Mouse (Mus musculus) forebrain, embryonic 11.5 days (tissue): ENCODE data around the gene Tada2a. TPM values are rescaled to one million over a fixed set of nuclear protein-coding genes. Genes with fewer than 3 reads are reported as not detected.

ENCODE experiments used
- ATAC-seq: fragments of 200-750 bp; cut with Nextera tagmentation; replicated peaks from 2 replicates; pipeline ENCODE4 v1.8.0; 2017; ENCODE audit warnings: moderate TSS enrichment; ENCODE audit not compliant: low FRiP score
- DNase-seq: peaks from one replicate; pipeline ENCODE4 v3.0.0-alpha.2; 2017; ENCODE audit warnings: low spot score
- H3K27ac ChIP-seq: fragments of 300-500 bp; sonication (generic); 2 replicates; pipeline ENCODE4 v1.5.1; 2014; ENCODE audit warnings: low read depth, low read length
- H3K27me3 ChIP-seq: fragments of 300-500 bp; sonication (generic); 2 replicates; pipeline ENCODE4 v1.6.1; 2014; ENCODE audit warnings: mild to moderate bottlenecking, low read length, mixed read lengths; ENCODE audit not compliant: control insufficient read depth, insufficient read depth
- H3K36me3 ChIP-seq: fragments of 300-500 bp; sonication (generic); 2 replicates; pipeline ENCODE4 v1.6.1; 2014; ENCODE audit warnings: mild to moderate bottlenecking, low read length, moderate library complexity, mixed read lengths; ENCODE audit not compliant: control insufficient read depth, insufficient read depth
- H3K4me1 ChIP-seq: fragments of 300-500 bp; sonication (generic); replicated peaks from 2 replicates; pipeline ENCODE4 v1.6.1; 2014; ENCODE audit warnings: low read length, mixed read lengths; ENCODE audit not compliant: control insufficient read depth, insufficient read depth
- H3K4me2 ChIP-seq: fragments of 300-500 bp; sonication (generic); 2 replicates; pipeline ENCODE4 v1.6.1; 2014; ENCODE audit warnings: low read depth, mild to moderate bottlenecking, low read length, moderate library complexity, mixed read lengths; ENCODE audit not compliant: severe bottlenecking
- H3K4me3 ChIP-seq: fragments of 300-500 bp; sonication (generic); 2 replicates; pipeline ENCODE4 v1.5.1; 2014; ENCODE audit warnings: low read depth, low read length
- H3K9ac ChIP-seq: fragments of 300-500 bp; sonication (generic); 2 replicates; pipeline ENCODE4 v1.6.1; 2014; ENCODE audit warnings: low read length
- H3K9me3 ChIP-seq: fragments of 300-500 bp; sonication (generic); 2 replicates; pipeline ENCODE4 v1.6.1; 2016; ENCODE audit warnings: low read length, mixed read lengths; ENCODE audit not compliant: control insufficient read depth
- WGBS: fragments of 180-500 bp; shearing (Covaris S2); extraction: QIAGEN DNeasy Blood & Tissue Kit; methylation state at CpG from one replicate; pipeline ENCODE4 v1.1.7; 2014; 5-methylcytosine and 5-hydroxymethylcytosine counted together
- polyA plus RNA-seq: library from polyadenylated mRNA; unstranded; fragments of >200 nt; fragmentation: Nextera tagmentation; extraction: Ambion mirVana; gene quantifications from 2 replicates; pipeline ENCODE4 v1.2.1, GENCODE M21; 2014

Tada2a gene
- polyA plus RNA-seq, 1 experiment from 2014 or later = 41.7 TPM

GRCm38 (mm10) chr11:84048411-84048810, 81.0 kb downstream of the Tada2a start:
- no peaks in the 10 kb centered on the region for H3K9me3 ChIP-seq
- DNase-seq (no peak), ATAC-seq (no peak)
- H3K27ac ChIP-seq = no peak overlapping the region
- H3K4me2 ChIP-seq = no peak overlapping the region
- H3K27me3 ChIP-seq = no peaks in the 10 kb centered on the region
- H3K4me3 ChIP-seq = no peak overlapping the region
- H3K9ac ChIP-seq = no peak overlapping the region
- H3K4me1 ChIP-seq = peaks cover 11% of the 10 kb centered on the region
- no peaks in the 10 kb centered on the region for H3K36me3 ChIP-seq
- 79% methylated on average over 10 of the region's 10 CpGs for WGBS

GRCm38 (mm10) chr11:84047270-84047669, 82.1 kb downstream of the Tada2a start:
- Histone ChIP-seq H3K4me2 (no peak overlapping the region), H3K9me3 (no peaks in the 10 kb centered on the region), H3K36me3 (no peaks in the 10 kb centered on the region), H3K4me1 (peaks cover 19% of the 10 kb centered on the region), H3K27me3 (no peaks in the 10 kb centered on the region), H3K9ac (no peak overlapping the region), H3K4me3 (no peak overlapping the region), H3K27ac (no peak overlapping the region)
- WGBS = 70% methylated on average over 4 of the region's 4 CpGs
- DNase-seq (no peak), ATAC-seq (no peak)

GRCm38 (mm10) chr11:84044988-84045387, 84.4 kb downstream of the Tada2a start:
- ATAC-seq (no peak), DNase-seq (no peak)
- no peak overlapping the region for H3K9ac ChIP-seq
- no peaks in the 10 kb centered on the region; the same call in 1 of the 2 replicates for H3K36me3 ChIP-seq
- H3K4me2 ChIP-seq = no peak overlapping the region
- H3K27me3 ChIP-seq = no peaks in the 10 kb centered on the region
- no peak overlapping the region for H3K27ac ChIP-seq
- peaks cover 23% of the 10 kb centered on the region for H3K4me1 ChIP-seq
- no peaks in the 10 kb centered on the region for H3K9me3 ChIP-seq
- WGBS = 33% methylated on average over 1 of the region's 1 CpGs
- H3K4me3 ChIP-seq = no peak overlapping the region

DNA sequence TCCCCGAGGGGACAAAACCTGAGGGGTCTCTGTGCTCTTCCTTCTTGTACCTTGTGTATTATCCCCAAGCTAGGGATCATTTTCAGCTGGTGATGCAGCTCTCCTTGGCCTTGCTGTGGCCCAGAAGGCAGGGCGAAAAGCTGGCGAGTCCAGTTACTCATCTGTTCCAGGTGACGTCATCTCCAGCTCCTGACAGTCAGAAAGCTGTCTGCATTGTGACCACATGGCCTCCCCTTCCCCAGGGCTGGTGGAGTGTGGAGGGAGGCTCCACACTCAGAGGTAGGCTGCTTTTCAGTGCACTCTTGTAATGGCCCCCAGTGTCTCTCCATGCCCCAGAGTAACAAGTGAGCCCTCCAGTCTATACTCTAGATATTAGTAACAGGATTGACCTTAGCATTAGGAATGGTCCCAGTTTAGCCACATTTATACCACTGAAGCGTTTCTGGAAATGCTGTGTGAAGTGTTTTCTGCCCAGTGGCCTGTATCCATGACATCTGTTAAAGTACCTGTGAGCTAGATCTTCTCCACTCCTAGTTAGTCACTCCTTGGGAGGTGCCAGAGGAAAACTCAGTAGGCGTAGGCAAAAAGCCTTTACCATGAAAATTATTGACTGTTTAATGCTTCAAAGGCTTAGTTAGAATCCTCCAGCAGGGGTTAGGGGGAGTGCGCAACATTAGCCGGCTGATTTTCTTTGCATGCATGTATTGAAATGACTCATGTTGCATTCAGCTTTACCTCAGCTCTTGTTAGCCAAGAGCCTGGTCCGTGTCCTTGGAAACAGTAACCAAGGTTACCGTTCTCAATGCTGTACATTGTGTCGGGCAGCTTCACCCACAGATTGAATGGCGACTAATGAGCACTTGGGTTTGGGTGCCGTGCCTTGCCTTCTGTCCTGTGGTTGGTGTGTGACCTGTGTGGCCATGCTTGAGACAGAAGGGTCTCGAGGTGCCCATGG, 86.3 kb downstream of the Tada2a start:
- Histone ChIP-seq H3K4me3 (no peak overlapping the region), H3K27ac (peak overlapping the region; percentile 74), H3K4me2 (peak overlapping the region; percentile 22; the same call in 1 of the 2 replicates), H3K9me3 (no peaks in the 10 kb centered on the region), H3K27me3 (no peaks in the 10 kb centered on the region), H3K4me1 (peaks cover 29% of the 10 kb centered on the region), H3K9ac (0 out of 2 replicates have a peak overlapping the region, but pooled peaks have one; percentile 25), H3K36me3 (no peaks in the 10 kb centered on the region; the same call in 1 of the 2 replicates)
- peak; percentile 97 for ATAC-seq
- peak; percentile 84 for DNase-seq
- 22% methylated on average over 14 of the region's 14 CpGs for WGBS

- H3K4me3 ChIP-seq = no peak overlapping the region
- H3K27me3 ChIP-seq = no peaks in the 10 kb centered on the region
- H3K9ac ChIP-seq = no peak overlapping the region
- no peak overlapping the region for H3K27ac ChIP-seq
- no peak for DNase-seq
- H3K4me1 ChIP-seq = peaks cover 27% of the 10 kb centered on the region
- 77% methylated on average over 6 of the region's 6 CpGs for WGBS
- ATAC-seq = no peak
- no peaks in the 10 kb centered on the region; the same call in 1 of the 2 replicates for H3K36me3 ChIP-seq
- H3K9me3 ChIP-seq = no peaks in the 10 kb centered on the region
- no peak overlapping the region for H3K4me2 ChIP-seq
Observed at GRCm38 (mm10) chr11:84040621-84041020, 88.8 kb downstream of the Tada2a start.

GRCm38 (mm10) chr11:84033671-84034070, 95.7 kb downstream of the Tada2a start:
- ATAC-seq = no peak
- 88% methylated on average over 5 of the region's 5 CpGs for WGBS

DNA sequence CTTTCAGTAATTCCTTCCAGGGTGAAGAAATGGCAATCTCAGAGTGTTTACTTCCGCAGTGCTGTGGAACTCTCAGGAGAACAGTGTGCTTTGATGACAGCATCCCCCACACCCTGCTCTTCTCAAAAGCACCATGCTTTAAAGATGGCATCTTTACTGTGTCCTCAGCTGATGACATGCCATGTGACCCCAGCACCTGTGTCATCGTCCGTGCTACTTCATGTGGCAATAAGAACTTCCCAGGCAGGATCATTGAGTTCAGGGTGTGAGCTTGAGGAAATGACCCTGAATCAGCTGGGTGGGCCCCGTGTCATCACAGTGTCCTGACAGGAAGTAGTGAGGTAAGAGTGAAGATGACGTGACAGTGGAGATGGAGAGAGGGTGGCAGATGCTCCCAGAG, 96.8 kb downstream of the Tada2a start:
- Histone ChIP-seq H3K9ac (no peak overlapping the region), H3K4me2 (no peak overlapping the region), H3K9me3 (no peaks in the 10 kb centered on the region), H3K4me3 (no peak overlapping the region), H3K27me3 (no peaks in the 10 kb centered on the region), H3K4me1 (no peaks in the 10 kb centered on the region), H3K36me3 (no peaks in the 10 kb centered on the region; the same call in 1 of the 2 replicates), H3K27ac (no peak overlapping the region)
- WGBS = 91% methylated on average over 5 of the region's 5 CpGs
- no peak for DNase-seq
- ATAC-seq = no peak

More at GRCm38 (mm10) chr11:84033671-84034070, 95.7 kb downstream of the Tada2a start:
- H3K27me3 ChIP-seq = no peaks in the 10 kb centered on the region
- no peak overlapping the region for H3K4me3 ChIP-seq
- no peak overlapping the region for H3K9ac ChIP-seq
- no peaks in the 10 kb centered on the region for H3K9me3 ChIP-seq
- no peaks in the 10 kb centered on the region; the same call in 1 of the 2 replicates for H3K36me3 ChIP-seq
- DNase-seq = no peak
- no peaks in the 10 kb centered on the region for H3K4me1 ChIP-seq
- H3K27ac ChIP-seq = no peak overlapping the region
- H3K4me2 ChIP-seq = no peak overlapping the region

DNA sequence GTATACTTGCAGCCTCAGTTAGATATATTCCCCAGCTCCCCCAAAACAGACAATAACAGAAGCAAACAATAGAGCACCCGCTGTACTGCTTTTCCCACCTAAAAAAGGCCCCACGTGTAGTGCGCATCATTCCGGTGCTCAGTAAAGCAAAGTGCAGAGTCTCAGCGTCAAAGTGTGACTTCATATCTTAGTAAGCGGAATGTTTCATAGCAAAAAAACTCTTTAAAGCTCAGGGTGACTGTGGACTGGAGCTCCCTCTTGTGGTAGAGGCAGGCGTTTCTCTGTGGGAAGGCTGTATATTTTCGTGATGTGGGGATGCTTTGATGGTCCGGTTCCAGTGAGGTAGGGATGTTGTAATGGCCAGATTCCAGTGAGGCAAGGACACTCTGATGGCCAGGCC, 97.4 kb downstream of the Tada2a start:
- Histone ChIP-seq H3K36me3 (no peaks in the 10 kb centered on the region; the same call in 1 of the 2 replicates), H3K27ac (no peak overlapping the region), H3K4me2 (no peak overlapping the region), H3K9me3 (no peaks in the 10 kb centered on the region), H3K4me3 (no peak overlapping the region), H3K9ac (no peak overlapping the region), H3K27me3 (no peaks in the 10 kb centered on the region), H3K4me1 (no peaks in the 10 kb centered on the region)
- 60% methylated on average over 9 of the region's 9 CpGs for WGBS
- ATAC-seq (no peak), DNase-seq (no peak)
